Mouse (Mus musculus) intestine, embryonic 15.5 days (tissue): ENCODE data around the gene Rnf128. TPM values are rescaled to one million over a fixed set of nuclear protein-coding genes. Genes with fewer than 3 reads are reported as not detected.
A peak's percentile ranks its signal among the peaks of the same experiment; 100 is the strongest.

Source experiments
- ATAC-seq: fragments of 200-750 bp; cut with Nextera tagmentation; 2 replicates; pipeline ENCODE4 v1.8.0; 2017; ENCODE audit warnings: moderate TSS enrichment, moderate library complexity
- H3K27ac ChIP-seq: fragments of 300-500 bp; sonication (generic); 2 replicates; pipeline ENCODE4 v1.5.1; 2015; ENCODE audit warnings: mild to moderate bottlenecking, inconsistent platforms
- H3K27me3 ChIP-seq: fragments of 300-500 bp; sonication (generic); replicated peaks from 2 replicates; pipeline ENCODE4 v1.6.1; 2015; ENCODE audit warnings: inconsistent platforms
- H3K36me3 ChIP-seq: fragments of 300-500 bp; sonication (generic); 2 replicates; pipeline ENCODE4 v1.6.1; 2015; ENCODE audit warnings: inconsistent platforms
- H3K4me1 ChIP-seq: fragments of 300-500 bp; sonication (generic); replicated peaks from 2 replicates; pipeline ENCODE4 v1.6.1; 2015; ENCODE audit warnings: inconsistent platforms
- H3K4me2 ChIP-seq: fragments of 300-500 bp; sonication (generic); replicated peaks from 2 replicates; pipeline ENCODE4 v1.6.1; 2015; ENCODE audit warnings: mild to moderate bottlenecking, inconsistent platforms
- H3K4me3 ChIP-seq: fragments of 300-500 bp; sonication (generic); replicated peaks from 2 replicates; pipeline ENCODE4 v1.5.1; 2015; ENCODE audit warnings: inconsistent platforms
- H3K9ac ChIP-seq: fragments of 300-500 bp; sonication (generic); 2 replicates; pipeline ENCODE4 v1.6.1; 2015; ENCODE audit warnings: inconsistent platforms
- H3K9me3 ChIP-seq: fragments of 300-500 bp; sonication (generic); 2 replicates; pipeline ENCODE4 v1.6.1; 2016; ENCODE audit warnings: inconsistent platforms
- WGBS: fragments of 180-500 bp; shearing (Covaris S2); methylation state at CpG from one replicate; pipeline ENCODE4 v1.1.7; 2015; 5-methylcytosine and 5-hydroxymethylcytosine counted together
- polyA plus RNA-seq: library from polyadenylated mRNA; unstranded; fragments of >200 nt; fragmentation: Nextera tagmentation; extraction: Ambion mirVana; gene quantifications from 2 replicates; pipeline ENCODE4 v1.2.1, GENCODE M21; 2015

Gene Rnf128
- 128 and 141 TPM in 2 replicates for polyA plus RNA-seq

DNA sequence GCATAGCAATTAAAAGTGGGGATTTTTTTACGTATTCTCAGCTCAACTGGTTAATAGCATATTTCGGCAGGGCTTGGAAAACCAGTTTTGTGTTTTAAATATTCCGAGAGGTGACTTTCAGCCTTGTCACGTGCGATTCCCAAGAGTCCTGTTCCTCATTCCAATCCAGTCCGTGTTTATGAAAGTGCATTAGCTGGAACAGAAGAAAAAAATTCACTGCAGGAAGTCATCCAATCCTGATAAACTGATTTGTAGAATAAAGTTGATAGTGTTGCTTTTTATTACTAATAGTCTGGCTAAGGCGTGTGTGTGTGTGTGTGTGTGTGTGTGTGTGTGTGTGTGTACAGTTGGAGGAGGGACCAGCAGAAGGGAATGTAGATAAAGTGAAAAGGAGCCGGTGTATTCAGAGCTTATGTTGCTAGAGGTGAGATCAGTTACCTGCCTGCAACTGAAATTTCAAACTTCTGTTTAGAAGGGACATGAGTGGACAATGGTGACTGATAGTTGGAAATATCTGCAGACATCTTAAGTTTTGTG, at the start of gene Rnf128:
Gene Rnf128, plus strand, starts transcription at position 392 of the 537 bp plus-strand sequence.
- Histone ChIP-seq H3K27ac (peak within 1 kb of the TSS; percentile 48; the same call in 1 of the 2 replicates), H3K4me2 (no peak within 1 kb of the TSS), H3K27me3 (no peaks in the 10 kb centered on the region), H3K4me3 (peak within 1 kb of the TSS; percentile 19), H3K36me3 (no peaks in the 10 kb centered on the region), H3K9ac (peak within 1 kb of the TSS; percentile 20; the same call in 1 of the 2 replicates), H3K4me1 (no peaks in the 10 kb centered on the region), H3K9me3 (no peaks in the 10 kb centered on the region)
- WGBS: 60% methylated on average over 8 of the region's 8 CpGs
- ATAC-seq: peak; percentile 85

DNA sequence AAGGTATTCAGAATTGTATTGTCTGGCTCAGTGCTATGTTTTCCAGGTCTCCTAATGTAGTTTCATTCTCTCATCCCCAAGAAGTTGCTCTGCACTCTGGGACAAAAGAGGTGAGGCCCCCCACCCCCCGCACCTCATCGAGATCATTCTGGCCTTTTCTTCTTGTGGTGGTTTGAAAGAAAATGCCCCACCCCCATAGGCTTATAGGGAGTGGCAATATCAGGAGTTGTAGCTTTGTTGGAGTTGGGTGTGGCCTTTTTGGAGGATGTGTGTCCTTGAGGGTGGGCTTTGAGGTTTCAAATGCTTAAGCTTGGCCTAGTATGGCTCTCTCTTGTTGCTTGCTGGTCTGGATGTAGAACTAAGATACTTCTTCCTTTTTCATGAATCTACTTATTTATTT, 47.0 kb upstream of the Rnf128 start:
- ATAC-seq: no peak
- H3K27me3 ChIP-seq: no peaks in the 10 kb centered on the region
- no peaks in the 10 kb centered on the region for H3K4me1 ChIP-seq
- H3K9me3 ChIP-seq: no peaks in the 10 kb centered on the region
- WGBS: 84% methylated on average over 2 of the region's 2 CpGs
- no peak overlapping the region for H3K9ac ChIP-seq
- H3K27ac ChIP-seq: no peak overlapping the region
- H3K4me3 ChIP-seq: no peak overlapping the region
- H3K36me3 ChIP-seq: no peaks in the 10 kb centered on the region
- no peak overlapping the region for H3K4me2 ChIP-seq

DNA sequence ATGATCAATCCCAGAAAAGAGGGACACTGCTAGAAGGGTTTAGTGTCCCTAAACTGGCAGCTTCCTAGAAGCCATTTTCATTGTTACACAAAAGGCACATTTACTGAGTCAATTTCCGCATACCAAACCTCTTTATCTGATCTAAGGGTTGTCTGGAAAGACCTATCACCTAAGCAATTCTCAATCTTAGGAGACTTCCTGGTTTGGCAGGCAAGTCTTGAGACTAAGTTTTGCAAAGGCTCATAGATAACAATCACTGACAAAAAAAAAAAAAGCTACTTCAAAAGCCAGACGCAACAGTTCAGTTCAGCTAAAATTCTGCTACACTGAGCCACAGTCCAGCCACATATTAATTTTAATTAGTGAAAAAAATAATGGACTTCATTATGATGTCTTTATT, 43.9 kb upstream of the Rnf128 start:
- Histone ChIP-seq H3K9ac (no peak overlapping the region), H3K36me3 (no peaks in the 10 kb centered on the region), H3K4me3 (no peak overlapping the region), H3K27ac (no peak overlapping the region), H3K4me2 (no peak overlapping the region), H3K9me3 (no peaks in the 10 kb centered on the region), H3K4me1 (no peaks in the 10 kb centered on the region), H3K27me3 (no peaks in the 10 kb centered on the region)
- 64% methylated on average over 2 of the region's 2 CpGs for WGBS
- peak; percentile 28; the same call in 1 of the 2 replicates for ATAC-seq

DNA sequence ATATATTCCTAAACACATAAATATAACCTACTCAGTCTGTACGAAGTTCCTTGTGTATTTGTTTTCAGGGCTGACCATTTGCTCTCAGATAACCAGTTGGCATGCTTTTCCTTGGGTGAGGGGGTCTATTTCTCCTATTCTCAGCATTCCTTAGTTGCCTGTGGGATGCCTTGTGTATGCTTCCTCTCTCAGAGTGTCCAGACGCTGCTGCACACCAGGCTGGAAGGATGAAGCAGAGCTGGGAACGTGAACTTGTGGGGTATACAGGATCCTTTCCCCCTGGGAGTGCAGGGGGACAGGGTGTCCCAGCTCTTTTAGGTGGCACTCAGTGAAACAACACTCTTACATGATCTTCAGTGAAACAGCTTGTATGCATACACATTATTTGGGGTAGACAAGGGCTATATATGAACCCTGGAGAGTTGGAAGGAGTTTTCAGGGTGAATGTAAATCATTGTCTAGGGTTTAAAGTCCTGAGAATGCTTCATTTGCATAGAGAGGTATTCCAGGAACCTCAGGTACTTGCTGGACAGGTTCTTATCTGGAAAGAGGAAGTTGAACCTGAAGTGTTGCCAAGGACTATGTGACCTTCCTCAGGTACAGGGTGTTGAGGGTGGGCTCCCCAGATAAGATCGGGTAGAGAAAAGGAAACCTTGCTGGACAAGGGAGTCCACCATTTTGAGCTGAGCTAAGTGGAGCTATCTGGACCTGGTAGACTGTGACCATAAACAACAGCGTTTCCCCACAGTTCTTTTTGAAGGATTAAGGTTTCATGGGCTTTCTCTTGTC, 38.6 kb upstream of the Rnf128 start:
- Histone ChIP-seq H3K4me1 (no peaks in the 10 kb centered on the region), H3K27ac (0 out of 2 replicates have a peak overlapping the region, but pooled peaks have one; percentile 36), H3K9ac (no peak overlapping the region), H3K27me3 (no peaks in the 10 kb centered on the region), H3K36me3 (no peaks in the 10 kb centered on the region), H3K4me2 (0 out of 2 replicates have a peak overlapping the region, but pooled peaks have one; percentile 34), H3K9me3 (no peaks in the 10 kb centered on the region), H3K4me3 (no peak overlapping the region)
- ATAC-seq: peak; percentile 93
- WGBS: 58% methylated on average over 5 of the region's 5 CpGs

DNA sequence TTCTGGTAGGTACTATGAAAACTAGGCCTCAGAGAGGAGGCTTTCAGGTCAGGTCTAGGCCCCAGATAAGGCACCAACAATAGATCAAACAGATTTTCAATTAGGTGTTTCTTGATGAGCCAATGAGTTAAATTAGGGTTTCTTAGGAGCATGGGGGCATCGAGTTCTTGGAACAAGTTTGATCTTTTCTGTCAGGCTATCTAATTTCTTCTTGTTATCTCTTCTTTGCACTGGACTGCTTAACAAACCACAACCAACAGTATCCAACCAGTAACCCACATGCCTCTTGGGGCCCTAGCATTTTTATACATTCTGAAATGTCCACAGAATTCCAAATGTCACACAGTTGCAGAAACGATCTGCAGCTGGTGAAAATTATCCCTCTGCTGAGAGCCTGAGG, 37.4 kb upstream of the Rnf128 start:
- H3K27ac ChIP-seq: no peak overlapping the region
- H3K9me3 ChIP-seq: no peaks in the 10 kb centered on the region
- H3K4me1 ChIP-seq: no peaks in the 10 kb centered on the region
- H3K36me3 ChIP-seq: no peaks in the 10 kb centered on the region
- no peak overlapping the region for H3K4me2 ChIP-seq
- H3K9ac ChIP-seq: no peak overlapping the region
- no peaks in the 10 kb centered on the region for H3K27me3 ChIP-seq
- no peak overlapping the region for H3K4me3 ChIP-seq
- ATAC-seq: no peak
- WGBS: 81% methylated on average over 2 of the region's 2 CpGs

DNA sequence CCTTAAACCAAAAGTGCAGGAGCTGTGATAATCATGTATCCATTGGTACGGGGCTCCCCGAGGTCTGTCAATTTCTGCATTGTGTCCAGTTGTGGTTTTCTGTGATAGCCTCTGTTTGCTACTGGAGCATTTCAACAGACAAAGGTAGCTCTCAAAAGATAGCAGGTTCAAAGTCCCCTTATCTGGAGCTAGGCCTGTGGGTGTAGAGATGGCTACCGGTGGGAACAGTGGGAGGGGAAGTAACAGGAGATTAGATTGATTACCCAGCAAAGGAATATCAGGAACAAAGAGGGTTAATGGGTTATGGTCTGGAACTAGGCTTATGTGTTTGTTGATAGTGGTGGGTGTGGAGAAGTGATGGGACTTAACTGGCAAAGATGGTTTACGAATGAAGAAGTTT, 36.1 kb upstream of the Rnf128 start:
- Histone ChIP-seq H3K27ac (no peak overlapping the region), H3K36me3 (no peaks in the 10 kb centered on the region), H3K27me3 (no peaks in the 10 kb centered on the region), H3K4me3 (no peak overlapping the region), H3K4me2 (no peak overlapping the region), H3K9me3 (no peaks in the 10 kb centered on the region), H3K9ac (no peak overlapping the region), H3K4me1 (no peaks in the 10 kb centered on the region)
- 67% methylated on average over 4 of the region's 4 CpGs for WGBS
- peak; percentile 70 for ATAC-seq

DNA sequence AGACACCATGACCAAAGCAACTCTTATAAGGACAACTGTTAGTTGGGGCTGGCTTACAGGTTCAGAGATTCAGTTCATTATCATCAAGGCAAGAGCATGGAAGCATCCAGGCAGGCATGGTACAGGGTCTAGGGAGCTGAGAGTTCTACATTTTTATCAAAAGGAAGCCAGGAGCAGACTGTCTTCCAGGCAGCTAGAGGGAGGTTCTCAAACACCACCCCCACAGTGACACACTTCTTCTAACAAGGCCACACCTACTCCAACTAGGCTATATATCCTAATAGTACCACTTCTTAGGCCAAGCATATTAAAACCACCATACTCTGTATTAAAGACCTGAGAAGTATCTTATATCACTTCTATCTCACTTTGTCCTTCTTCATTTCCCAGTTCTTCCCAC, 33.4 kb upstream of the Rnf128 start:
- no peaks in the 10 kb centered on the region for H3K27me3 ChIP-seq
- H3K4me2 ChIP-seq: no peak overlapping the region
- H3K36me3 ChIP-seq: no peaks in the 10 kb centered on the region
- no peak overlapping the region for H3K4me3 ChIP-seq
- ATAC-seq: no peak
- no peaks in the 10 kb centered on the region for H3K9me3 ChIP-seq
- no peak overlapping the region for H3K27ac ChIP-seq
- no peaks in the 10 kb centered on the region for H3K4me1 ChIP-seq
- H3K9ac ChIP-seq: no peak overlapping the region

GRCm38 (mm10) chrX:139532293-139532692, 30.8 kb upstream of the Rnf128 start:
- no peaks in the 10 kb centered on the region for H3K9me3 ChIP-seq

DNA sequence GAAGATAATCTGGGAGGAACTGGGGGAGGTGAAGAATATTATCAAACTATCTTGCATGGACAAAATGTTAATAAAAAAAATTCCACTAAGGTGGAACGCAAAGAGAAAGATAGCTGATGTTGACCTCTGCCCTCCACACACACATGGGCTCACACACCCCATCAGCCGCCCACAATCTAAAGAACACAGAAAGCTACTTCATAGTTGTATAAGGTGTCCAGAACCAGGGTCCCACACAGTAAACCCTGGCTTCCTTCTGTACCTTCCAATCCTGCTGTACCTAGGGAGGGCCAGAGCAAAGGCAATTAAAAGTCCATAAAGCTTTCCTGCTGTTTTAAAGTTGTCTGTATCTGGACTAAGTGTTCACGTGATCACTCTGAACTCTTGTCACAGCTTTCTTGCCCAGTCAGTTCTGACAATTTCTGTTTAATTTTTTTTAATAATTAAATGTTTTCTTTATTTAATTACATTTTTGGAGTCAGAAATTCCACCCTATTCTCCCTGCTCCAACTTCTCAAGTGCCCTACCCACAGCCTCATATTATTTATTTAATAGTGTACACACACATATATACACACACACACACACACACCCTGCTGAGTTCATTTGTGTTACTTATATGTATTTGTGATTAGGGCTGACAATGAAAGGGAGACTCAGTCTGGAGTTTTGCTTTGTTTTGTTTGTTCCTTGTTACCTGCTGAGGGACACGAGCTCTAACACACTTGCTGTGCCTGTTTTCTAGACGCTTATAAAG, 25.3 kb upstream of the Rnf128 start:
- no peaks in the 10 kb centered on the region for H3K9me3 ChIP-seq
- ATAC-seq: peak; percentile 65
- H3K36me3 ChIP-seq: no peaks in the 10 kb centered on the region
- WGBS: 72% methylated on average over 5 of the region's 5 CpGs
- H3K27ac ChIP-seq: no peak overlapping the region
- H3K9ac ChIP-seq: no peak overlapping the region
- no peaks in the 10 kb centered on the region for H3K4me1 ChIP-seq
- H3K4me3 ChIP-seq: no peak overlapping the region
- H3K4me2 ChIP-seq: no peak overlapping the region
- H3K27me3 ChIP-seq: no peaks in the 10 kb centered on the region

More at GRCm38 (mm10) chrX:139532293-139532692, 30.8 kb upstream of the Rnf128 start:
- no peak overlapping the region for H3K9ac ChIP-seq
- 73% methylated on average over 4 of the region's 4 CpGs for WGBS
- H3K4me3 ChIP-seq: no peak overlapping the region
- H3K36me3 ChIP-seq: no peaks in the 10 kb centered on the region
- H3K4me2 ChIP-seq: no peak overlapping the region
- H3K27ac ChIP-seq: no peak overlapping the region
- no peaks in the 10 kb centered on the region for H3K4me1 ChIP-seq
- ATAC-seq: no peak
- no peaks in the 10 kb centered on the region for H3K27me3 ChIP-seq

- H3K36me3 ChIP-seq: no peaks in the 10 kb centered on the region
- WGBS: 81% methylated on average over 7 of the region's 7 CpGs
- no peaks in the 10 kb centered on the region for H3K4me1 ChIP-seq
- no peaks in the 10 kb centered on the region for H3K9me3 ChIP-seq
- H3K27ac ChIP-seq: no peak overlapping the region
- H3K9ac ChIP-seq: no peak overlapping the region
- no peaks in the 10 kb centered on the region for H3K27me3 ChIP-seq
- no peak for ATAC-seq
- no peak overlapping the region for H3K4me2 ChIP-seq
- H3K4me3 ChIP-seq: no peak overlapping the region
Observed at GRCm38 (mm10) chrX:139543726-139544125, 19.4 kb upstream of the Rnf128 start.

DNA sequence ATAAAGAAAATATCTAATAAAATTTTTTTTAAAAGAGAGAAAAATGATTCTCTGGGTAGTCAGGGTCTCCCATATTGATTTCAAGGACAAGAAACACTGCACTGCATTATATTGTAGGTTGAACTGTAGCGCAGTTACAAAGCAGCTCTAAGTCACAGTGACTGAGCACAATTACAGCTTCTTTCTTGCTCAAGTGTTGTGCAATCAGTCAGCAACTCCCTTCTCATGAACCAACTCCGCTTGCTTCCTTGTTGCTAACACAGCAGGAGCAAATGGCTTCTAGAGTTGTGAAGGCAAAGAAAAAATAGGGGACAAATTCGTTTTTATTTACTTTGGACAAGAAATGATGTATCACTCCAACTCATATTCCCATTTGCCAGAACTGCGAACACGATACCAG, 12.7 kb upstream of the Rnf128 start:
- WGBS: 74% methylated on average over 5 of the region's 5 CpGs
- Histone ChIP-seq H3K4me2 (no peak overlapping the region), H3K4me3 (no peak overlapping the region), H3K4me1 (no peaks in the 10 kb centered on the region), H3K9me3 (no peaks in the 10 kb centered on the region), H3K9ac (no peak overlapping the region), H3K27ac (no peak overlapping the region), H3K27me3 (no peaks in the 10 kb centered on the region), H3K36me3 (no peaks in the 10 kb centered on the region)
- no peak for ATAC-seq

DNA sequence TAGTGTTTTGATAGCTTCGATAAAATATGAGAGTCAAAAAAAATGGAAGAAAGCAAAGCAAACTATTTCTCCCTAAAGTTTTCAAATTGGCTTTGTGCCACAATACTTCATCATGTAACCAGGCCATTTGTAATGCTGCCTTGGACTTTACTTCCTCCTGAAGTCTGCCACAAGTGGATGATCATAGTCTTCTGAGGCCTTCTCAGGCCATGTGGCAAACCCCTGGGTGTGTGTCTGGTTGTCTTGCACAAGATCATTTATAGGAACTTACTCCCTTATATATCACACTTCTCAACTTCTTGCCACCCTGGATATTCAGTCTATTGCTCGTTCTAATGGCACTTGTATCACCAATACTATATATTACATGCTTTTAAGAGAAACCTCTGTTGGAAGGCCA, 11.0 kb upstream of the Rnf128 start:
- no peaks in the 10 kb centered on the region for H3K4me1 ChIP-seq
- no peak overlapping the region for H3K4me3 ChIP-seq
- H3K27me3 ChIP-seq: no peaks in the 10 kb centered on the region
- no peaks in the 10 kb centered on the region for H3K9me3 ChIP-seq
- H3K9ac ChIP-seq: no peak overlapping the region
- no peak overlapping the region for H3K4me2 ChIP-seq
- H3K27ac ChIP-seq: no peak overlapping the region
- H3K36me3 ChIP-seq: no peaks in the 10 kb centered on the region
- 83% methylated on average over 2 of the region's 2 CpGs for WGBS
- ATAC-seq: no peak
